Mouse (Mus musculus): ENCODE measurements at regions not wholly inside any gene's neighbourhood (a gene's known extent, or its start where the extent isn't known, plus 50 kb on each side); places are given as distances from the start of the nearest gene placed in this dataset.
"Not testable (repeated sequence)": the region's sequence is repeated elsewhere in the genome, so short reads cannot be mapped to it uniquely, and the experiment has no call there.

DNA sequence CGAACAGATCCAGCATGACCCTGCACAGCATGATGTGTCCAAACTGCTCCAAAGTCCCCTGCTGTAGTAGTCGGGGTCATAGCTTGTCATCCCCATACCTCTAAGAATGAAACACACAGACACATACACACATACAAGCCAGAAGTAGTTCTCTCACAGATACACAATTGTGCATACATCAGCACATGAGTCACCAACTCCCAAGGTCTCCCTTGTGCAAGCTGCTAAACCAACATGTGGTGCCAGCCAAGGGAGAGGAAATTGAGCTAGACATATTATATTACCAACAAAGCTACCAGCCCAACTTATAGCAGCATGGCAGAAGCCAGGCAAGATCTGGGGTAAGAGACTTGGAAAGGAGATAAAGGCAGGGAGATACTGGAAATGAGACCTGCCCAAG is 353.5 kb upstream of the Rgma start:
- DNase-seq (ENCODE audit: low read depth, low spot score) = no peak

DNA sequence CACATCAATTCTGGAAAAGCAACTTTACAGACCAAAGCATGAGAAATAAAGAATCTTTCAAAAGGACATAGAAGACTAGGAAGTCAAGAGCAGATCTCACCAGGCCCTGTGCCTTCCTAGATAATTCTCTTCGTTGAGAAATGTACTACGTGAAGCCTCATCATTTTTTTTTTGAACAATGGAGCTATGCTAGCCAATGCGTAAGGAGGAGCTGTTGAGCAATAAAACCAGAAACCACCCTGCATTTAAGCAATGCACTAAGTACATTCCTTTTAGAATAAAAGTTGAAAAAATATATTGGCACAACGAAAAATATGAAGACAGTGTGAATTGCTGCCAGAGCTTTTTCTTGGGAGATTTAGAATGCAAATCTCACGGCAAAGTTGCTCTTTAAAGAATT is 349.7 kb upstream of the Rgma start:
- no peak for DNase-seq (ENCODE audit: low read depth, low spot score)

DNA sequence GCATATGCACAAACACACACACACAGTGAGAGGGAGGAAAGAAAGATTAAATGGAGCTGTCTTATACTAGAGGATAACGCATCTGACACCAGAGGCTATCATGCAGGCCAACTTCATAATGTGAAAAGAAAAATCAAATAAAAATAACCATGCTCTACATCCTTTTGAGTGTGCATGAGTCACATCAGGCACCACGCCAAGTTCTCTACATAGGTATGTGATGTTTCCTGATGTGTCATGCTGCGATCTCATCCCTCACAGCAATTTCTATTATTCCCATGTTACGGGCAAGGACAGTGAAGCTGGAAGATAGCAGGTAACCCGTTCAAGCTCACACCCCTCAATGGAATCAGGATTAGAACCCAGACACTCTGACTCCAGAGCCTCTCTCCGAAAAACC is 346.4 kb upstream of the Rgma start:
- DNase-seq (ENCODE audit: low read depth, low spot score) = no peak

DNA sequence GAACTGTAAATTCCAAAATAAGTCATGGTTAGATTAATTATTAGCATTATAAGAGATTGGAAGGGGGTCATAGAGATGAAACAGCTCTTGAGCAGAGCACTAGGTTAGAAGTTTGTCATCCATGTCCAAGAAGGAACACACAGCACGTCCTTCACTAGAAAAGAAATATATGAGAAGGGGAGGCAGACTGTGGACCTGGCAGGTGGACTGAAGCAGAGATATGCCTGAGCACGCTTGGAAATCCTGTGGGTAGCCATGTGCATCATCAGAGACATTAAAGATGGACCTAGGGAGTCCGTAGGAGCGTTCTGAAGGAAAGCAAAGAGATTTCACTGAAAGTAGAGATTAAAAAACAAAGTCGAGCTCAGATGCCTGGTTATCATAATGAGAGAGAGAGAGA is 343.9 kb upstream of the Rgma start:
- no peak for DNase-seq (ENCODE audit: low read depth, low spot score)

DNA sequence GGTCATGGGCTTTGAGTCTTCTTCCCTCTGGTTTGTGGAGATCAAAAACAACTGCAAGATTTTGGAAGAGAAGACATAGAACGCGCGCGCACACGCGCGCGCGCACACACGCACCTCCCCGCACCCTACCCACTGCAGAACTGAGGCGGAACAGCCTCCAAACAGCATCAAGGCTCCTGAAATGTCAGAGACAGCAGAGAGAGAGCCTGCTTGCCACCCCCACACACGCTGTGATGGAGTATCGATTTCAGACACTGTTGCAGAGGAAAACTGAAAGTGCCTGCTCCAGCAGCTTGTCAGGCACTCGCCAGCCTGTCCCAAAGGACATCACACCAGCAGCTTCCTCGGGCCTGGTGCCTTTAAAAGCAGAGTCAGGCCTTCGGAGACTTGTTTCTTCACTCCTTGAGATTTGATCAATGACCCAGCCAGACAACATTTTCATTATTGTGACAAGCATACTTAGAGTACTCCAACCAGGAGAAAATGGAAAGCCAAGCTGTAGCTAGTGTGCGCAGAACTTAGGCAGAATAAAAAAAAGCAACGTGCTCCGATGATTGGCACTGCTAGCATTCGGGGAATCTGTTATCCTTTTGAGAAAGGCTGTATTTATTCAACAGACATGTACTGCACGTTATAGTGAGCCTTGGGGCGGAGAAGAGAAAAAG is 342.9 kb upstream of the Rgma start:
- DNase-seq (ENCODE audit: low read depth, low spot score) = peak; percentile 30

DNA sequence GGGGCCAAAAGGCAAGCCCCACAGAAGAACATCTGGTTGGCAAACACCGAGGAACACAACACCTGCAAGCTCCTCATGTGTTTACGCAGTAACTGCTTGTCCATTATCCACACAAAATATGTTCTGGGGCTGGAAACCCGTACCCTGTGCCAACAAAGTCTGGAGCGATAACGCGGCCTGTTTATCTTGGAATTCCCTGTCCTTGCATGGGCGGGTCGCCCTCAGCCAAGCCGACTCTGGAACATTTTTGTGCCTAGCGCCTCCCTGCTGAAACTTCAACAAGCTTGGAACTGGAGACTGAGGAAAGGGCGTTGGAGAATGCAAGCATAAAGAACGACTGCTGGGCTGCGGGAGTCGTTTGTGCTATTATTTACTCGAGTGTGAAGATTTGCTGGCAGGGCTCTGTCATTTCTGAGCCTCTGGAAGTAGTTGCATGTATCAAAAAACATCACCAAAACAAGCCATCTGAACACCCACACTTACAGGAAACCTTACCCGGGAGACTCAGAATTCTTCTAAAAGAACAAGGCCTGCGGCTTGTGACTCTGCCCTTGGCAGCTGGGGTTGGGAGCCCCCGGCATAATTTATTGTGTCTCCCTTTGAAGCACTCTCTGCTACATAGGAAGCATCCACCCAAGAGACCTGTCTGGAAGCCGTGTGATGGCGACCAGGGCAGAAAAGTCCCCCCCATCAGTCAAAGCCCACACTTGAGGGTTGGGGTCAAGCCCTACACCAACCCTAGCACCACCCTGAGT is 338.3 kb upstream of the Rgma start:
- no peak for DNase-seq (ENCODE audit: low read depth, low spot score)

DNA sequence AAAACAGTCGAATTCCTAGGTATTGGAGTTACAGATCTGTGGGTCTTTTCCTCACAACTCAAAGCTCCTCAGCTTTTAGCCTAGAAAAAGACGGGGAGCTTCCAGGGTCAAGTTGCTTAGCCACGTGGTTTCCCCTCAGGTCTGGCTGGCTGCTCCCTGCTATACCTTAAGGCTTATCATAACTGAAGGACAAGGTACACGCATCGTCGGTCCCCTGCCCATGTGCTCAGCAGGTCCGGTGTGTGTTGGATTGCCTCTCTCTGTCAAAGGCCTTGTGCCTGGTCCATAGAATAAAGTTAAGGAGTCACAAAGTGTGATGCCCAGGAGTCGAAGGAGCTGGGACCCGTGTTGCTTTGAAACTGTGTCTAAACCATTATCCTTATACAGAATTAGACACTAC is 337.7 kb upstream of the Rgma start:
- DNase-seq (ENCODE audit: low read depth, low spot score) = no peak

DNA sequence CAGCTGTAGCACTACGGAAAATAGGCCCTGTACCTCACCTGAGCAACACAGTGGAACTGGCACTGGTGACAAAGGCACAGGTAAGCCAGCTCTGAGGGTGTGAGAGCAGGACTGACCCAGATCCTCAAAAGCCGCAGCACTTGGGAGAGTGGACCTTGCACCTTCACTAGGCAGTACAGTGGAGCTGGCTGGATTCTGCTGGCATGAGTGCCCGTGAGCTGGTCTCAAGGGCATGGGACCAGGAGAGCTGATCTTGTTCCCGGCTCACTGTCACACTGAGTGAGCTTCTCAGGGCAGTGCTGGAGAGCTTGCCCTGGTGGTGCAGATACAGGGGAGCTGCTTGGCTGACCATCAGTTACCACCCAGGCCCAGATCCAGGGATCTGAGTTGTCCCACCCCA is 335.4 kb upstream of the Rgma start:
- no peak for DNase-seq (ENCODE audit: low read depth, low spot score)

DNA sequence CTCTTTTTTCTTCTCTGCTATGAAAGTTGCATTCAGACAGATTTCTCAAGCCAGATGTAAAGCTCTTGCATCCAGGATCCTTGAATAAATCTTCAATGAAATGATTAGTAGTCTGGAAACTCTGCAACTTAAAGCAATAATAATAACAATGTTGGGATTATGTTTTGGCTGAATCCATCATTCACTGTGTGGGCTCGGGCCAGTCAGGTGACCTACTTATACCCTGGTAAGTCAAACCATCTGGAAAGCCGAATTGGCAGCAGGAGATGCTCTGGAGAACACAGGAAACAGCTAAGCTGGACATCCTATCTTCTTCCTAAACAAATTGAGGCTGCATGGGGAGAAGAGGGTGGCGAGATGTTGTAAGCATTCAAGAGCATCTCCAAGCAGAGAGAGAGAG is 331.0 kb upstream of the Rgma start:
- DNase-seq (ENCODE audit: low read depth, low spot score) = no peak

DNA sequence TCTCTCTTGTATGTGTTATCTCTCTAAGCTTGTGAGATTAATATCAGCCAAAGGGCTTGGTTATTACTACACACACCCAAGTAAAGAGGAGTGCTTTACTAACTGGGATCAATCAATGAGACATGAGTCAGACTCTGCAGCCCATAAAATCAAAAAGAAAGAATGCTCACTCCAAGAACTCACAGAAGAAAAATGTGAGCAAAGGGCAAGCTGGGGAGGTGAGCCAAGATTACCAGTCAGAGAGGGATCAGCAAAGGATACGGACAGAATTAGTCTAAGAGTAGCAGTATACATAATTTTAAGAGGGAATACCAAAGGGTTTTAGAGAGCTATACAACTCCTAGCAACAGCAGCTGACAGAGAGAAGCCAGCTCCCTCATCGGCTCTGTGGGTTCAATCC is 319.4 kb upstream of the Rgma start:
- no peak for DNase-seq (ENCODE audit: low read depth, low spot score)

DNA sequence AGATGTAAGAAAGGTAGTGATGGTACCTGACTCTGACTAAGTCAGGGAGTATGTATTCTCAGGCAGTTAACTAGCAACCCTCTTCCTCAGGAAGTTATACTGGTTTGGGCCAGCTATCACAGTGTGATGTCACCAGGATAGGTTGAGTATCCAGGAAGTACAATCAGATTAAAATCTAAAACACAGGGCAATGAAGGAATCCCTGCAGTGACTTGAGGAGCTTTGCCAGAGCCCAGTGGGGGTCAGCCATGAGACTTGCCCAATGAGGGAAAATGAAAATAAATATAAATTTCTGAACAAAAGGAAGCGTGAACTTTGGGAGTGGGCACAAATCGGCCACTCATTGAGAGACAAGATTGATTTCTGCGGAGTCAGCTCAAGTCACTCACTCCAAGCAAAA is 311.8 kb upstream of the Rgma start:
- no peak for DNase-seq (ENCODE audit: low read depth, low spot score)

DNA sequence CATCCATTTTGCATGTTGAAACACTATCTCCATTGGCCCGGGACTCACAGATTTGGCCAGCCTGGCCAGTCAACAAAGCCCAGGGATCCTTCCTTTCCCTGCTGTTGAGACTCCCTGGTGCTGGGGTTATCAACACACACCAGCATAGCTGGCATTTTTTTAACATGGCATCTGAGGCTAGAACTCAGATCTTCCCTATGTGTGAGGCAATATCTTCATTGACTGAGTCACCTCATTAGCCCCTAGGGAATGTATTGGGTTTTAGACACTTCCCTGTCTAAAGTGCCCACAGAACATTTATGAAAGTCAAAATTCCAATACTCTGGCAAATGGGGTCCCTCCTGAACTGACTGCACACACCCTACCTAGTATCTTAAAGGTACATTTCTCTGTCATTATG is 306.8 kb upstream of the Rgma start:
- no peak for DNase-seq (ENCODE audit: low read depth, low spot score)

DNA sequence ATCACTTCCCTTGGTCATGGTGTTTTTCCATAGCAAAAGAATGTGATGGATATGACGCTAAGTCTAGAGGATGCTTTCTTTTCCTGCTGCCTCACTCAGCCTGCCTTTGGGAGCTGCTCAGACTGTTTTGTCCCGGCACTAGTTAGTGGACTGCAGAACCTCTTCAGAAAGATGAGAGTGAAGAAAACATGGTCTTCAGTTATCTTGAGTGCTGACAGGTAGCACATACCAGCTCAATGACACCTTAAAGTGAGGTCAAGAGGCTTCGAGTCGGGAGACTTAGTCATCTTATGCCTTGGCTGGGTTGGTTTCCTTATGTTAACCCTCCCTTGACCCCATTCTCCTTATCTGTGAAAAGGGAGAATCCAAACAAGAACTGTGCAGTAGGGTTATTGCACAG is 306.0 kb upstream of the Rgma start:
- no peak for DNase-seq (ENCODE audit: low read depth, low spot score)

DNA sequence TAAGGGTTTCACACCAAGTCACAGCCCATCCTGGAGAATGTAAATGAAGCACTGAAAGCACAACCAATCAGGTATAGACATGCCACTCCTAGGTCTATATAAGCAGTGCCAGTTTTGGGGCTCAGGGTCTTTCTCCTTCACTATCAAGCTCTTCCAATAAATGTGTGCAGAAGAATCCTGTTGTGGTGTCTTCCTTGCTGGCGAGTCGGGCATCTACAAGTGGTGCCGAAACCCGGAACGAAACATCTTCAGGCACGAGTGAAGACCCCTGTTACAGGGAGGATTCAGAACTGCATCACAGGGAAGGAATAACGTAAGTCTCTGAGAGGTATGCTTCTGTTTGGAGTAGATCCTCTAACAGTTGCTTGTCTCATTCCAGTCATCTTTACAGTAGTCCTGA is 299.9 kb upstream of the Rgma start:
- DNase-seq (ENCODE audit: low read depth, low spot score) = not testable (repeated sequence)

DNA sequence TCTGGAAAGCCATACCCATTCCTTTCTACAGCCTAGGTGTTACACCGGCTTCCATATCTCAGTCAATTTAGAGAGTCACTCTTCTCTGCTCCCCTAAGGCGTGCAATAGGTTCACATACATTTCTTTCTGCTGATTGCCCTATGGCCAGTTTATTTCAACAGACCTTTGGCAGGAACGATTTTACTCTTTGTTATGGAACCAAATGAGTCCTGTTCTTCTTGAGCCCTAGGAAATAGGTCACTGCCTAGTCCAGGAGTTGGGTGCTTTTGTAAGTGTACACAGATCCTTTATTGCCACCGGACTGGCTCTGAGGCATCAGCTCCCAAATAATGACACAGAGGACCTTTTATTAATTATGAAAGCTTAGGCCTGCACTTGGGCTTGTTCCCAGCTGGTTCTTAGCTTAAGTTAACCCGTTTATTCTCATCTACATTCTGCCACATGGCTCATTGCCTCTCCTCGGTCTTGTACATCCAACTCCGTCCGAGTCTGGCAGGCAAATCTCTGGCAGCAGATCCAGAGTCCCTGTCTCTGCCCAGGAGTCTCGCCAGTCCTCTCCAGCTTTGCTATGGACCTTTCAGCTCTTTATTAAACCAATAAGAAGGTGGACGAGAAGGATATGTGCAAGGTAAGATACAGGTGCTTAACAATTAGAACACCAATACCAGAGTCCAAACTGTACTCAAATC is 287.7 kb upstream of the Rgma start:
- no peak for DNase-seq (ENCODE audit: low read depth, low spot score)

DNA sequence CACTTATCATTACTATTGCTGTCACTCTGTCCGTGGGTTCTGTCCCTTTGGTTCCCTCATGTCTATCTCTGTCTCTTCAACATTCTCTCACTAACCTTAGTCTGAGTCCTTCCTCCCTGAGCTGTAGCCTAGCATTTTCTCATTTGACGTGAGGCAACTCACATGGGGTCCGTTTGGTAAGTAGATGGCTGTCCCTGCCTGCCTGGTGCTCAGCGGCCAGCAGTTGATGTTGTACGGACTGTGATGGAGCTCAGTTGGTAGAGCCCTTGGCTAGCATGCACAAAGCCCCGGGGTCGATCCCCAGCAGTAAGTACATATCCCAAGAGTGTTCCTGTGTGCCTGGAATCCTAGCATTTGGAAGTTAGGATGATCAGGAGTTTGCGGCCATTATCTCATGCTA is 287.0 kb upstream of the Rgma start:
- no peak for DNase-seq (ENCODE audit: low read depth, low spot score)

DNA sequence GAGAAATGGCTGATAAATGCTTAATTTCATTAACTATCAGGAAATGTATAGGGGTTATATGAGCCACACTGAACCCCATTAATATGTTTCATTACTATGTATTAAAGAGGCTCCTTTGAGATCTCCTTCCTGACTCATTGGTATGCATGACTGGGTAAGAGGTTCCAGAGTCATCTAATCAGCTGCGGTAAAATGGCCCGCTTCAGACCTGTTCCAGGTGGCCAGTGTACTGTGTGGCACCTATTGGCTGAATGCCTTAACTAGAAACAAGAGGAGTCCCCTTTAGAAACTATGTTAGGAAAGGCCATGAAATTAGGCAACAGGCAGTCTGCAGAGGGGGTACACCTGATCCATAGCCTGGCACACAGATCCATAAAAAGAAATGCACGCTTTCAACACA is 283.6 kb upstream of the Rgma start:
- no peak for DNase-seq (ENCODE audit: low read depth, low spot score)

DNA sequence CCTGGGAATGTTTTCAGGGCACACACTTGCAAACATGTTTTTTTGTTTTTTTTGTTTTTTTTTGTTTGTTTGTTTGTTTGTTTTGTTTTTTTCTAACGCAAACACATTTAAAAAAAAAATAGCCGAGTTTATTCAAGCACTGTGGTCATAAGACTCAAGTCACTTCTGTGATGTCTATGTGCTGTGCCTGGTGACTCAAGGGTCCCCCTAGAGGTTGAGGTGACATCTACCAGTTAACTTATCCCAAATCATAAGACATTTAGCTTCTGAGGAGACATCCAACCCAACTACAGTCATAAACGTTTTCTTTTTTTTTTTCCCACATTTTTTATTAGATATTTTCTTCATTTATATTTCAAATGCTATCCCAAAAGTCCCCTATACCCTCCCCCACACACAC is 281.2 kb upstream of the Rgma start:
- DNase-seq (ENCODE audit: low read depth, low spot score) = peak; percentile 32

DNA sequence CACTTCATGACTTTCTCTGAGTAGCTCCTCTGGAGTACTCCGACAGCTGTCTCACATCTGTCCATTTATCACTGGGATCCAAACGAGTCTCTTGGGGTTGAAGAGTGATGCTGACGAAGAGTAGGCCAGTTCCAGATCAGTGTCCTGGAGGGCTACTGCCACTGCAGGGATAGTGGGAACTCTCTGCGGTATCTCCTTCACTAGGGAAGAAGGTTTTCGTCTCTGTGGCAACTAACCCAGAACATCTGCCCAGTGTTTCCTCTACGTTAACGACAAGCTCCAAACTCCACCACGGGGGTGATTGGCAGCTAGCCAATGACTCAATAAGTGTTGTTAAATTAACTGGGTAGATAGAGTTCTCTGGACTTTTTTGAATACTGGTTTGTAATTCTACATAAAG is 256.4 kb upstream of the Rgma start:
- DNase-seq (ENCODE audit: low read depth, low spot score) = no peak

DNA sequence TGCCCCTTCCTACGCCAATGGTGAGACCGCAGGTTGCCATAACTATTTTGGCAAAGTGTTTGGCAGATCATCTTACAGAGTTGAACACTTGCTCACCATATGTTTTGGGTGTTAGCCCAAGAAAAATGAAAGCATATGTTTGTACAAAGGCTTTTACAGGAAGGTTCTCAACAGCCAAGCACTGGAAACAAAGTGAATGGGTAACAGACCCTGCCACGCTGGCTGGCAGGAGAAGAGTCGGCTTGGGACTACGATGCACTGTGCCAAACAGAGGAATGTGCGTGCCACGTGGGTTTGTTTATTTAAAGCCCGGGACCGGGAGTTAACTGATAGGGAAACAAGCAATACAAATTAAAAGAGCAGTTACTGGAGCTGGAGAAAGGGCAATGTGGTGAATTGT is 255.0 kb upstream of the Rgma start:
- DNase-seq (ENCODE audit: low read depth, low spot score) = no peak

DNA sequence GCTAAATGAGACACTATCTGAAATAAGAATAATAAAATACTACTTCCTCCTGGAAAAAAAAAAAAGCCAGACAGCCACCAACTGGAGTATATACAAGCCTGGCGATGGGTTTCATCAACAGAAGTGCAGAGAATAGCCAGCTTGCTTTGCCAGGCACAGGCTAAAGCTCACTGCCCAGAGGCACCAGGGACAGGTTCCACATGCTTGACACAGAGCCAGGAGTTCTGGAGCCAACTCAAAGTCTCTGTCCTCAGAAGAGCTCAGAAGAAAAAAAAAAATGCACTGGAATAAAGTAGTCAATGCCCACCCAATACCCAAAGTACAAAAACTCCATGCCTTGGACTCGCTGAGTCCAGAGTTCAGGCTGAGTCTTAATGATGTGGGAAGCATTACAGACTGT is 250.3 kb upstream of the Rgma start:
- DNase-seq (ENCODE audit: low read depth, low spot score) = no peak

DNA sequence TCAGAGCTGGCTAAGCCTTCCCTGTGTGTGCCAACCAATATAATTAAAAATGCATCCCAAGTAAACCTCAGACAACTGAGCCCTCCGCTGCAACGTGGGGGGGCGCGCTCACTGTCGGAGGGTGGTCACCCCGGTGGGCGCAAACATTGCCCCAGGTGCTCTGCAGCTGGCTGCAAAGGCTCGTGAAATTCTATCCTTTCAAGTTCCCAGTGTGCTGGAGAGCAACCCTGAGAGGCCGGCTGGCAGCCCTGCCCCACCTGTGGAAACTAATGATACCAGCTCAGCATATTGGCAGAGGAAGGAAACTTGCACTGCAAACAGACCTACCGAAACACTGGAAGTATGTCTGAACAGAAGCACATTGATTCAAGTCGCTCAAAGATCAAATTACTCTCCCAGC is 249.4 kb upstream of the Rgma start:
- no peak for DNase-seq (ENCODE audit: low read depth, low spot score)

DNA sequence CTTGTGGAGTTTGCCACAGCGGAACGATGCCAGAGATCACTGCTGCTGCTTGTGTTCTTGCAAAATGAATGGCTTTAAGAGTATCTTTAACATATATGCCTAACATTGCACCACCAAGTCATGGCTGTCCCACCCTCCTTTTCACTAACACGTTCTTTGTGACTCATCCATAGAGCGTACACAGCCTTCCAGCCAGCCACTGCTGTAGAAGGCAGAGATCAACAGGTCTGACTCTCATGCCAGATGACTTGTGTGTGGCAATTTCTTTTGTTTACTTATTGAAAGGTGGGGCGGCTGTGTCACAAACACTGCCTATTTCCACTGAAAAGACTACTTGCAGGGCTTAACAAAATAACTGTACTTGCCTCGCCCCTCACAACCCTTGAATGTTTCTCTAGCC is 239.5 kb upstream of the Rgma start:
- DNase-seq (ENCODE audit: low read depth, low spot score) = no peak

Data from mesoderm, embryonic 11.5 days (tissue).